ENCODE assay signal across 20 mouse cellular contexts in genomic region chr7:40916761-40917160, GRCm38 (mm10). TPM values are rescaled to one million over a fixed set of nuclear protein-coding genes. Genes with fewer than 3 reads are reported as not detected.
"Had no signal": no experiment of that assay in that cellular context is flagged by ENCODE, and none has a peak within 500 bp of the region (broad histone marks: within the 10 kb centered on the region; RNA-seq: fewer than 3 reads in every experiment).

No protein-coding gene starts in this region.

- H3K4me1 ChIP-seq: limb, embryonic 15.5 days; liver, embryonic 12.5 days; midbrain, embryonic 10.5 days; neural tube, embryonic 15.5 days; stomach, embryonic 15.5 days had no signal

- DNase-seq: kidney, adult 11 months; kidney, adult 9 months; kidney, postnatal 36 days; lung, embryonic 14.5 days; lung, postnatal 10 days; lung, postnatal 4 days; midbrain, embryonic 14.5 days; right cerebral cortex, postnatal 25 days; spleen, adult 18-20 months; thymus, postnatal 36 days had no signal

- H3K9me3 ChIP-seq: limb, embryonic 15.5 days; liver, embryonic 12.5 days; midbrain, embryonic 10.5 days; neural tube, embryonic 15.5 days; stomach, embryonic 15.5 days had no signal

- ATAC-seq: liver, embryonic 12.5 days had no signal

- H3K4me3 ChIP-seq: layer of hippocampus, adult 2 months; limb, embryonic 15.5 days; liver, embryonic 12.5 days; midbrain, embryonic 10.5 days; myocyte; neural tube, embryonic 15.5 days; stomach, embryonic 15.5 days had no signal

- H3K36me3 ChIP-seq: limb, embryonic 15.5 days; liver, embryonic 12.5 days; stomach, embryonic 15.5 days had no signal

- H3K27ac ChIP-seq: kidney, postnatal 0 days; limb, embryonic 15.5 days; liver, embryonic 12.5 days; midbrain, embryonic 10.5 days; neural tube, embryonic 15.5 days; stomach, embryonic 15.5 days had no signal

- H3K27me3 ChIP-seq: limb, embryonic 15.5 days; liver, embryonic 12.5 days; neural tube, embryonic 15.5 days; stomach, embryonic 15.5 days had no signal

RNA-seq across cellular contexts. Expression of gene Vstm2b, which starts 18.6 kb away (rescaled TPM):
- total RNA-seq: megakaryocyte, adult 5-6 weeks had no signal
- polyA plus RNA-seq: liver, embryonic 16.5 days; myocyte had no signal
